Mouse (Mus musculus) forebrain, embryonic 14.5 days (tissue): Measurements from ENCODE around the gene Ugt1a9. TPM values are rescaled to one million over a fixed set of nuclear protein-coding genes. Genes with fewer than 3 reads are reported as not detected.
"Not testable (repeated sequence)": the region's sequence is repeated elsewhere in the genome, so short reads cannot be mapped to it uniquely, and the experiment has no call there.

Source experiments
- ATAC-seq: fragments of 200-750 bp; cut with Nextera tagmentation; 2 replicates; pipeline ENCODE4 v1.8.0; 2017; ENCODE audit warnings: mild to moderate bottlenecking, moderate library complexity
- DNase-seq: peaks from one replicate; pipeline ENCODE4 v3.0.0-alpha.2; 2015; ENCODE audit warnings: low spot score
- H3K27ac ChIP-seq: fragments of 300-500 bp; sonication (generic); 2 replicates; pipeline ENCODE4 v1.5.1; 2014; ENCODE audit warnings: low read depth, mild to moderate bottlenecking, control low read depth, low read length, moderate library complexity
- H3K27me3 ChIP-seq: fragments of 300-500 bp; sonication (generic); replicated peaks from 2 replicates; pipeline ENCODE4 v1.6.1; 2014; ENCODE audit warnings: low read length, control low read depth, mixed read lengths; ENCODE audit not compliant: control insufficient read depth, insufficient read depth
- H3K36me3 ChIP-seq: fragments of 300-500 bp; sonication (generic); 2 replicates; pipeline ENCODE4 v1.6.1; 2014; ENCODE audit warnings: low read length, control low read depth; ENCODE audit not compliant: control insufficient read depth, insufficient read depth
- H3K4me1 ChIP-seq: fragments of 300-500 bp; sonication (generic); 2 replicates; pipeline ENCODE4 v1.6.1; 2014; ENCODE audit warnings: antibody characterized with exemption, low read length, control low read depth; ENCODE audit not compliant: control insufficient read depth, insufficient read depth
- H3K4me2 ChIP-seq: fragments of 300-500 bp; sonication (generic); 2 replicates; pipeline ENCODE4 v1.6.1; 2014; ENCODE audit warnings: mild to moderate bottlenecking, control low read depth, low read length
- H3K4me3 ChIP-seq: fragments of 300-500 bp; sonication (generic); 2 replicates; pipeline ENCODE4 v1.5.1; 2014; ENCODE audit warnings: low read depth, low read length, control low read depth
- H3K9ac ChIP-seq: fragments of 300-500 bp; sonication (generic); 2 replicates; pipeline ENCODE4 v1.6.1; 2014; ENCODE audit warnings: mild to moderate bottlenecking, low read length, control low read depth, moderate library complexity
- H3K9me3 ChIP-seq: fragments of 300-500 bp; sonication (generic); replicated peaks from 2 replicates; pipeline ENCODE4 v1.6.1; 2016; ENCODE audit warnings: low read length, control low read depth, mixed read lengths; ENCODE audit not compliant: control insufficient read depth
- WGBS: fragments of 180-500 bp; shearing (Covaris S2); extraction: QIAGEN DNeasy Blood & Tissue Kit; methylation state at CpG from one replicate; pipeline ENCODE4 v1.1.7; 2014; 5-methylcytosine and 5-hydroxymethylcytosine counted together
- polyA plus RNA-seq: library from polyadenylated mRNA; unstranded; fragments of >200 nt; fragmentation: Nextera tagmentation; extraction: Ambion mirVana; gene quantifications from 2 replicates; pipeline ENCODE4 v1.2.1, GENCODE M21; 2014

The Ugt1a9 gene
- polyA plus RNA-seq, 1 experiment from 2014 or later = not detected

GRCm38 (mm10) chr1:88077128-88077527 is 6.5 kb downstream of the Ugt1a9 start:
- Histone ChIP-seq H3K9ac (no peak overlapping the region), H3K4me3 (no peak overlapping the region), H3K4me2 (no peak overlapping the region), H3K4me1 (no peaks in the 10 kb centered on the region), H3K9me3 (no peaks in the 10 kb centered on the region), H3K27ac (no peak overlapping the region), H3K27me3 (no peaks in the 10 kb centered on the region), H3K36me3 (no peaks in the 10 kb centered on the region)
- 100% methylated on average over 1 of the region's 1 CpGs for WGBS
- no peak for ATAC-seq
- no peak for DNase-seq

GRCm38 (mm10) chr1:88081670-88082069 is 11.1 kb downstream of the Ugt1a9 start:
- H3K9ac ChIP-seq = no peak overlapping the region
- H3K4me2 ChIP-seq = no peak overlapping the region
- no peak for ATAC-seq
- no peaks in the 10 kb centered on the region for H3K4me1 ChIP-seq
- no peaks in the 10 kb centered on the region for H3K36me3 ChIP-seq
- H3K4me3 ChIP-seq = no peak overlapping the region
- H3K9me3 ChIP-seq = no peaks in the 10 kb centered on the region
- no peak overlapping the region for H3K27ac ChIP-seq
- 94% methylated on average over 1 of the region's 1 CpGs for WGBS
- no peak for DNase-seq
- H3K27me3 ChIP-seq = no peaks in the 10 kb centered on the region

GRCm38 (mm10) chr1:88086125-88086524 is 15.5 kb downstream of the Ugt1a9 start:
- DNase-seq (no peak), ATAC-seq (no peak)
- H3K9ac ChIP-seq = no peak overlapping the region
- WGBS = 67% methylated on average over 1 of the region's 1 CpGs
- no peaks in the 10 kb centered on the region for H3K36me3 ChIP-seq
- no peak overlapping the region for H3K4me3 ChIP-seq
- H3K4me1 ChIP-seq = no peaks in the 10 kb centered on the region
- H3K9me3 ChIP-seq = no peaks in the 10 kb centered on the region
- no peak overlapping the region for H3K27ac ChIP-seq
- H3K4me2 ChIP-seq = no peak overlapping the region
- H3K27me3 ChIP-seq = no peaks in the 10 kb centered on the region

- H3K9me3 ChIP-seq = no peaks in the 10 kb centered on the region
- DNase-seq = no peak
- H3K27ac ChIP-seq = no peak within 1 kb of the TSS
- WGBS = 86% methylated on average over 3 of the region's 3 CpGs
- H3K4me3 ChIP-seq = no peak within 1 kb of the TSS
- no peak for ATAC-seq
- H3K9ac ChIP-seq = no peak within 1 kb of the TSS
- no peaks in the 10 kb centered on the region for H3K4me1 ChIP-seq
- no peaks in the 10 kb centered on the region for H3K36me3 ChIP-seq
- no peak within 1 kb of the TSS for H3K4me2 ChIP-seq
- no peaks in the 10 kb centered on the region for H3K27me3 ChIP-seq
Measured at GRCm38 (mm10) chr1:88087513-88087912, 16.9 kb downstream of the Ugt1a9 start, which contains the start of gene Ugt1a8. Gene Ugt1a8 (plus strand): TSS chr1:88087813.

- ATAC-seq = no peak
- no peak for DNase-seq
- Histone ChIP-seq H3K9me3 (no peaks in the 10 kb centered on the region), H3K4me2 (no peak overlapping the region), H3K27ac (no peak overlapping the region), H3K4me3 (no peak overlapping the region), H3K4me1 (no peaks in the 10 kb centered on the region), H3K9ac (no peak overlapping the region), H3K36me3 (no peaks in the 10 kb centered on the region), H3K27me3 (no peaks in the 10 kb centered on the region)
Measured at GRCm38 (mm10) chr1:88092341-88092740, 21.7 kb downstream of the Ugt1a9 start.

GRCm38 (mm10) chr1:88094270-88094676 is 23.7 kb downstream of the Ugt1a9 start:
- H3K9me3 ChIP-seq, H3K36me3 ChIP-seq, H3K27me3 ChIP-seq, H3K4me3 ChIP-seq, H3K4me1 ChIP-seq, ATAC-seq, H3K4me2 ChIP-seq, DNase-seq, H3K27ac ChIP-seq, H3K9ac ChIP-seq: not testable (repeated sequence)
- 80% methylated on average over 3 of the region's 3 CpGs for WGBS

- H3K36me3 ChIP-seq = no peaks in the 10 kb centered on the region
Measured at GRCm38 (mm10) chr1:88094941-88095492, 24.4 kb downstream of the Ugt1a9 start, which contains the start of gene Ugt1a7c. Gene Ugt1a7c (plus strand): TSS chr1:88095062.

GRCm38 (mm10) chr1:88098546-88098945 is 27.9 kb downstream of the Ugt1a9 start:
- 89% methylated on average over 3 of the region's 3 CpGs for WGBS
- not testable (repeated sequence) for H3K9ac ChIP-seq, H3K9me3 ChIP-seq, H3K4me2 ChIP-seq, H3K4me3 ChIP-seq, H3K27me3 ChIP-seq, H3K36me3 ChIP-seq, H3K27ac ChIP-seq, H3K4me1 ChIP-seq, DNase-seq, ATAC-seq

More at GRCm38 (mm10) chr1:88094941-88095492, 24.4 kb downstream of the Ugt1a9 start, which contains the start of gene Ugt1a7c:
- no peaks in the 10 kb centered on the region for H3K9me3 ChIP-seq
- H3K9ac ChIP-seq = no peak within 1 kb of the TSS
- ATAC-seq = no peak
- WGBS = 65% methylated on average over 10 of the region's 10 CpGs
- no peak within 1 kb of the TSS for H3K27ac ChIP-seq
- no peaks in the 10 kb centered on the region for H3K4me1 ChIP-seq
- H3K4me3 ChIP-seq = no peak within 1 kb of the TSS
- H3K27me3 ChIP-seq = no peaks in the 10 kb centered on the region
- no peak for DNase-seq
- no peak within 1 kb of the TSS for H3K4me2 ChIP-seq

GRCm38 (mm10) chr1:88099691-88100090 is 29.1 kb downstream of the Ugt1a9 start:
- DNase-seq, H3K9me3 ChIP-seq, H3K36me3 ChIP-seq, ATAC-seq, H3K4me2 ChIP-seq, H3K27me3 ChIP-seq, H3K9ac ChIP-seq, H3K4me1 ChIP-seq, H3K4me3 ChIP-seq, H3K27ac ChIP-seq: not testable (repeated sequence)
- WGBS = 88% methylated on average over 2 of the region's 2 CpGs
